Mouse (Mus musculus) megakaryocyte, embryonic 14.5 days (primary cell): ENCODE data around the gene Gnb4. TPM values are rescaled to one million over a fixed set of nuclear protein-coding genes. Genes with fewer than 3 reads are reported as not detected.

Source experiments
- H3K27me3 ChIP-seq: replicated peaks from 2 replicates; pipeline ENCODE3; 2012; ENCODE audit warnings: inconsistent platforms
- H3K36me3 ChIP-seq: replicated peaks from 2 replicates; pipeline ENCODE3; 2012; ENCODE audit warnings: low read length, inconsistent platforms, mixed read lengths
- H3K4me1 ChIP-seq: 2 replicates; pipeline ENCODE4 v1.6.1; 2012; ENCODE audit warnings: inconsistent platforms
- H3K4me3 ChIP-seq: replicated peaks from 2 replicates; pipeline ENCODE3; 2012; ENCODE audit warnings: moderate library complexity, mild to moderate bottlenecking, inconsistent platforms
- H3K9me3 ChIP-seq: 2 replicates; pipeline ENCODE4 v1.6.1; 2012; ENCODE audit warnings: inconsistent platforms
- FLI1 ChIP-seq: IDR thresholded peaks from 2 replicates; pipeline ENCODE4 v1.6.1; 2012; ENCODE audit warnings: low read length, inconsistent platforms, mixed read lengths
- GATA1 ChIP-seq: IDR thresholded peaks from 3 replicates; pipeline ENCODE4 v1.6.1; 2012; ENCODE audit warnings: mixed read lengths, low read length, inconsistent platforms, borderline replicate concordance
- polyA plus RNA-seq: library from polyadenylated mRNA; stranded (reverse); fragments of >175 nt; gene quantifications from 2 replicates; pipeline ENCODE4 v1.2.3, GENCODE M21; 2012; ENCODE audit warnings: low replicate concordance; ENCODE audit not compliant: insufficient read depth

The Gnb4 gene
- polyA plus RNA-seq, 1 experiment = 0.63 TPM

- H3K4me3 ChIP-seq = peak overlapping the region; percentile 94
- H3K36me3 ChIP-seq = peaks cover 6% of the 10 kb centered on the region
- peaks cover 6% of the 10 kb centered on the region; the same call in 1 of the 2 replicates for H3K9me3 ChIP-seq
- TF ChIP-seq FLI1 (no peak), GATA1 (no peak)
- peaks cover 48% of the 10 kb centered on the region for H3K4me1 ChIP-seq
- peaks cover 13% of the 10 kb centered on the region for H3K27me3 ChIP-seq
Observed at GRCm38 (mm10) chr3:32617053-32617642, 763 bp upstream of the Gnb4 start.

GRCm38 (mm10) chr3:32616006-32616330, 417 bp downstream of the Gnb4 start:
- TF ChIP-seq FLI1 = no peak
- no peak for TF ChIP-seq GATA1
- Histone ChIP-seq H3K4me3 (peak overlapping the region; percentile 94), H3K9me3 (peaks cover 6% of the 10 kb centered on the region; the same call in 1 of the 2 replicates), H3K27me3 (peaks cover 13% of the 10 kb centered on the region), H3K36me3 (peaks cover 7% of the 10 kb centered on the region), H3K4me1 (peaks cover 52% of the 10 kb centered on the region)

GRCm38 (mm10) chr3:32615376-32615775, 1.0 kb downstream of the Gnb4 start:
- Histone ChIP-seq H3K9me3 (peaks cover 6% of the 10 kb centered on the region; the same call in 1 of the 2 replicates), H3K4me3 (peak overlapping the region; percentile 94), H3K36me3 (peaks cover 7% of the 10 kb centered on the region), H3K27me3 (peaks cover 13% of the 10 kb centered on the region), H3K4me1 (peaks cover 55% of the 10 kb centered on the region)
- TF ChIP-seq GATA1 = no peak

- peaks cover 51% of the 10 kb centered on the region for H3K4me1 ChIP-seq
- peaks cover 7% of the 10 kb centered on the region for H3K36me3 ChIP-seq
- H3K4me3 ChIP-seq = peak overlapping the region; percentile 33
- H3K27me3 ChIP-seq = peaks cover 13% of the 10 kb centered on the region
- H3K9me3 ChIP-seq = peaks cover 6% of the 10 kb centered on the region; the same call in 1 of the 2 replicates
- TF ChIP-seq FLI1 (no peak), GATA1 (no peak)
Observed at GRCm38 (mm10) chr3:32614786-32615185, 1.6 kb downstream of the Gnb4 start.

- peaks cover 6% of the 10 kb centered on the region; the same call in 1 of the 2 replicates for H3K9me3 ChIP-seq
- H3K36me3 ChIP-seq = peaks cover 7% of the 10 kb centered on the region
- H3K4me1 ChIP-seq = peaks cover 42% of the 10 kb centered on the region
- peaks cover 5% of the 10 kb centered on the region for H3K27me3 ChIP-seq
- peak overlapping the region; percentile 17 for H3K4me3 ChIP-seq
- TF ChIP-seq GATA1 (no peak), FLI1 (no peak)
Observed at GRCm38 (mm10) chr3:32611606-32612170, 4.7 kb downstream of the Gnb4 start.

- Histone ChIP-seq H3K9me3 (peaks cover 6% of the 10 kb centered on the region; the same call in 1 of the 2 replicates), H3K36me3 (peaks cover 7% of the 10 kb centered on the region)
Observed at GRCm38 (mm10) chr3:32610560-32610959, 5.8 kb downstream of the Gnb4 start.

GRCm38 (mm10) chr3:32609233-32609632, 7.2 kb downstream of the Gnb4 start:
- Histone ChIP-seq H3K4me3 (peak overlapping the region; percentile 12), H3K36me3 (peaks cover 12% of the 10 kb centered on the region), H3K9me3 (peaks cover 11% of the 10 kb centered on the region), H3K4me1 (peaks cover 27% of the 10 kb centered on the region), H3K27me3 (peaks cover 2% of the 10 kb centered on the region)
- TF ChIP-seq FLI1 = no peak
- no peak for TF ChIP-seq GATA1

More at GRCm38 (mm10) chr3:32610560-32610959, 5.8 kb downstream of the Gnb4 start:
- H3K27me3 ChIP-seq = peaks cover 4% of the 10 kb centered on the region
- no peak for TF ChIP-seq FLI1
- TF ChIP-seq GATA1 = no peak
- H3K4me1 ChIP-seq = peaks cover 38% of the 10 kb centered on the region
- no peak overlapping the region for H3K4me3 ChIP-seq

GRCm38 (mm10) chr3:32601055-32601454, 15.3 kb downstream of the Gnb4 start:
- TF ChIP-seq GATA1 (no peak), FLI1 (no peak)
- Histone ChIP-seq H3K9me3 (peaks cover 24% of the 10 kb centered on the region), H3K4me1 (peaks cover 47% of the 10 kb centered on the region), H3K27me3 (no peaks in the 10 kb centered on the region), H3K4me3 (no peak overlapping the region), H3K36me3 (peaks cover 37% of the 10 kb centered on the region)

GRCm38 (mm10) chr3:32599328-32599727, 17.1 kb downstream of the Gnb4 start:
- TF ChIP-seq GATA1 (no peak; the same call in 2 of the 3 replicates), FLI1 (no peak)
- H3K4me3 ChIP-seq = peak overlapping the region; percentile 59
- peaks cover 20% of the 10 kb centered on the region for H3K9me3 ChIP-seq
- H3K4me1 ChIP-seq = peaks cover 49% of the 10 kb centered on the region
- H3K27me3 ChIP-seq = no peaks in the 10 kb centered on the region
- H3K36me3 ChIP-seq = peaks cover 38% of the 10 kb centered on the region

GRCm38 (mm10) chr3:32595080-32595479, 21.3 kb downstream of the Gnb4 start:
- H3K4me1 ChIP-seq = peaks cover 46% of the 10 kb centered on the region
- H3K36me3 ChIP-seq = peaks cover 27% of the 10 kb centered on the region
- no peaks in the 10 kb centered on the region for H3K27me3 ChIP-seq
- no peak for TF ChIP-seq FLI1
- no peak for TF ChIP-seq GATA1
- H3K4me3 ChIP-seq = no peak overlapping the region
- H3K9me3 ChIP-seq = 0 out of 2 replicates have a peak, but pooled peaks cover 1% of the 10 kb centered on the region
